Mouse (Mus musculus) granulocyte monocyte progenitor cell, adult 5-6 weeks (primary cell): ENCODE results near the gene Gpr18. TPM values are rescaled to one million over a fixed set of nuclear protein-coding genes. Genes with fewer than 3 reads are reported as not detected.

Source experiments
- ATAC-seq: replicated peaks from 2 replicates; pipeline ENCODE4 v1.8.0; 2016; ENCODE audit warnings: mild to moderate bottlenecking, moderate TSS enrichment, inconsistent platforms; ENCODE audit not compliant: poor library complexity, severe bottlenecking
- total RNA-seq, 2 experiments: library from RNA; stranded (forward) in 1 of 2; stranded (reverse) in 1 of 2; fragments of 200-712, 200-1000 nt in 1 of 2; fragments of >200 nt in 1 of 2; fragmentation: Nextera tagmentation in 1 of 2; gene quantifications; 2 replicates each; pipeline ENCODE4 v1.2.3; 2014 to 2017

Gene Gpr18
- total RNA-seq (2014; fragmentation: Nextera tagmentation) (0.60 and 3.1 TPM in 2 replicates), total RNA-seq (2017) (0.43 TPM in 1 of 2 replicates, not detected in the other)

GRCm38 (mm10) chr14:121915621-121916020 lies at the start of gene Gpr18:
Gene Gpr18, minus strand, starts transcription at chr14:121915781.
- peak; percentile 70 for ATAC-seq

GRCm38 (mm10) chr14:121964990-121965389 lies 49.4 kb upstream of the Gpr18 start, which contains the start of gene Gpr183:
Gene Gpr183, minus strand, starts transcription at chr14:121965195.
- peak; percentile 55 for ATAC-seq

GRCm38 (mm10) chr14:121963942-121964335 lies 48.4 kb upstream of the Gpr18 start:
- no peak for ATAC-seq

- ATAC-seq, result no peak
Measured at GRCm38 (mm10) chr14:121963251-121963941, 47.8 kb upstream of the Gpr18 start.

GRCm38 (mm10) chr14:121962128-121962890 lies 46.7 kb upstream of the Gpr18 start:
- ATAC-seq, result no peak; the same call in 1 of the 2 replicates

- peak; percentile 54 for ATAC-seq
Measured at GRCm38 (mm10) chr14:121961496-121962127, 46.0 kb upstream of the Gpr18 start.

- ATAC-seq, result no peak
Measured at GRCm38 (mm10) chr14:121960997-121961396, 45.4 kb upstream of the Gpr18 start.

GRCm38 (mm10) chr14:121960531-121960930 lies 45.0 kb upstream of the Gpr18 start:
- ATAC-seq, result no peak

GRCm38 (mm10) chr14:121960031-121960430 lies 44.5 kb upstream of the Gpr18 start:
- no peak for ATAC-seq

GRCm38 (mm10) chr14:121959538-121959980 lies 44.0 kb upstream of the Gpr18 start:
- no peak for ATAC-seq

- peak; percentile 72 for ATAC-seq
Measured at GRCm38 (mm10) chr14:121958751-121959537, 43.4 kb upstream of the Gpr18 start.

- ATAC-seq, result no peak
Measured at GRCm38 (mm10) chr14:121958041-121958750, 42.6 kb upstream of the Gpr18 start.

- no peak for ATAC-seq
Measured at GRCm38 (mm10) chr14:121957176-121957871, 41.7 kb upstream of the Gpr18 start.

- 0 out of 2 replicates have a peak, but pooled peaks have one; percentile 21 for ATAC-seq
Measured at GRCm38 (mm10) chr14:121956291-121956690, 40.7 kb upstream of the Gpr18 start.

GRCm38 (mm10) chr14:121955176-121955795 lies 39.7 kb upstream of the Gpr18 start:
- no peak for ATAC-seq

GRCm38 (mm10) chr14:121954608-121955007 lies 39.0 kb upstream of the Gpr18 start:
- no peak for ATAC-seq

- ATAC-seq, result no peak
Measured at GRCm38 (mm10) chr14:121954129-121954528, 38.5 kb upstream of the Gpr18 start.

GRCm38 (mm10) chr14:121952046-121952400 lies 36.4 kb upstream of the Gpr18 start:
- ATAC-seq, result no peak
